Mouse (Mus musculus) embryonic facial prominence, embryonic 11.5 days (tissue): ENCODE results near the gene Tfrc. TPM values are rescaled to one million over a fixed set of nuclear protein-coding genes. Genes with fewer than 3 reads are reported as not detected.

Source experiments
- ATAC-seq: fragments of 200-750 bp; cut with Nextera tagmentation; replicated peaks from 2 replicates; pipeline ENCODE4 v1.8.0; 2017; ENCODE audit warnings: low read depth; ENCODE audit not compliant: insufficient number of reproducible peaks, low FRiP score, low TSS enrichment
- DNase-seq: peaks from one replicate; pipeline ENCODE4 v3.0.0-alpha.2; 2015; ENCODE audit warnings: low spot score
- H3K27ac ChIP-seq: fragments of 300-500 bp; sonication (generic); replicated peaks from 2 replicates; pipeline ENCODE4 v1.5.1; 2014; ENCODE audit warnings: mild to moderate bottlenecking, low read depth, low read length, control low read depth
- H3K27me3 ChIP-seq: fragments of 300-500 bp; sonication (generic); 2 replicates; pipeline ENCODE4 v1.6.1; 2014; ENCODE audit warnings: mild to moderate bottlenecking, low read length, moderate library complexity, mixed read lengths; ENCODE audit not compliant: control insufficient read depth, insufficient read depth
- H3K36me3 ChIP-seq: fragments of 300-500 bp; sonication (generic); replicated peaks from 2 replicates; pipeline ENCODE4 v1.6.1; 2014; ENCODE audit warnings: low read depth, mild to moderate bottlenecking, low read length, moderate library complexity, mixed read lengths; ENCODE audit not compliant: control insufficient read depth, insufficient read depth
- H3K4me1 ChIP-seq: fragments of 300-500 bp; sonication (generic); 2 replicates; pipeline ENCODE4 v1.6.1; 2014; ENCODE audit warnings: low read length, mixed read lengths; ENCODE audit not compliant: control insufficient read depth, insufficient read depth
- H3K4me2 ChIP-seq: fragments of 300-500 bp; sonication (generic); 2 replicates; pipeline ENCODE4 v1.6.1; 2014; ENCODE audit warnings: low read depth, mild to moderate bottlenecking, control low read depth, low read length, moderate library complexity
- H3K4me3 ChIP-seq: fragments of 300-500 bp; sonication (generic); 2 replicates; pipeline ENCODE4 v1.5.1; 2014; ENCODE audit warnings: low read depth, low read length, control low read depth
- H3K9ac ChIP-seq: fragments of 300-500 bp; sonication (generic); replicated peaks from 2 replicates; pipeline ENCODE4 v1.6.1; 2014; ENCODE audit warnings: mild to moderate bottlenecking, control low read depth, low read length
- H3K9me3 ChIP-seq: fragments of 300-500 bp; sonication (generic); replicated peaks from 2 replicates; pipeline ENCODE4 v1.6.1; 2016; ENCODE audit warnings: mild to moderate bottlenecking, low read length, inconsistent platforms, mixed read lengths; ENCODE audit not compliant: control insufficient read depth
- WGBS: fragments of 180-500 bp; shearing (Covaris S2); extraction: QIAGEN DNeasy Blood & Tissue Kit; methylation state at CpG from one replicate; pipeline ENCODE4 v1.1.7; 2014; 5-methylcytosine and 5-hydroxymethylcytosine counted together
- polyA plus RNA-seq: library from polyadenylated mRNA; unstranded; fragments of >200 nt; fragmentation: Nextera tagmentation; extraction: Ambion mirVana; gene quantifications from 2 replicates; pipeline ENCODE4 v1.2.1, GENCODE M21; 2014

The Tfrc gene
- polyA plus RNA-seq, 1 experiment from 2014 or later, result 63.2 TPM

DNA sequence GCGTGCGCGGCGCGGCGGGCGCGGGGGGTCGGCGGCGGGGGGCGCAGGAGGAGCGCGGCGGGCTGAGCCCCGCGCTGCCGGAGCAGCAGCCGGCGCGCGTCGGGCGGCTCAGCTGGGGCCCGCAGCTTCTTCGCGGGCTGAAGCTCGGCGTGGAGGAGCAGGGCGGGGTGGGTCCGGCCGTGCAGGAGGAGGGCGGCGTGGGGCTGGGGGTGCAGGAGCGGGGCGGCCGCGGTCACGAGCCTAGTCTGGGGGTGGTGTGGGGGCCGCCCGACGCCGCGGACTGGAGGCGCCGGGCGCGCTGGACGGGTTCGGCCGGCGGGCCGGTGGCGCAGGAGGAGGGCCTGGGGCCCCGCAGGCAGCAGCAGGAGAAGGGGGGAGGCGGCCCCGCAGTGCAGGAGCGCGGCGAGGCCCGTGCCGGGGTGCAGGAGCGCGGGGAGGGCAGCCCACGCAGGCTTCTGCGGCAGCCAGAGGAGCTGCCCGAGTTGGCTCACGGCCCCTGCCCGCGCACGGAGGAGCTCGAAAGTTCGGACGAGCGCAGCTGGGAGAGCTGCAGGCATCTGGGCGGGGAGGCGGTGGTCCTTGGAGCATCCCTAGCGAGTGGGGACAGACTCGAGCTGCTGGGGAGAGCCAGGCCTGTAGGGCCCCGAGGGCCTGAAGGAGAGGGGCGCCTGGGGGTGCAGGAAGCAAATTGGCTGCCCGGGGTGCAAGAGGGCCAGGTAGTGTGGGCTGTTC, 35.5 kb downstream of the Tfrc start:
- Histone ChIP-seq H3K4me2 (peak overlapping the region; percentile 87), H3K36me3 (no peaks in the 10 kb centered on the region), H3K4me3 (peak overlapping the region; percentile 89), H3K4me1 (peaks cover 10% of the 10 kb centered on the region), H3K9ac (peak overlapping the region; percentile 92), H3K9me3 (no peaks in the 10 kb centered on the region), H3K27me3 (no peaks in the 10 kb centered on the region), H3K27ac (peak overlapping the region; percentile 89)
- peak; percentile 60 for DNase-seq
- ATAC-seq, result peak; percentile 77
- WGBS, result under 1% methylated on average over 49 of the region's 82 CpGs

DNA sequence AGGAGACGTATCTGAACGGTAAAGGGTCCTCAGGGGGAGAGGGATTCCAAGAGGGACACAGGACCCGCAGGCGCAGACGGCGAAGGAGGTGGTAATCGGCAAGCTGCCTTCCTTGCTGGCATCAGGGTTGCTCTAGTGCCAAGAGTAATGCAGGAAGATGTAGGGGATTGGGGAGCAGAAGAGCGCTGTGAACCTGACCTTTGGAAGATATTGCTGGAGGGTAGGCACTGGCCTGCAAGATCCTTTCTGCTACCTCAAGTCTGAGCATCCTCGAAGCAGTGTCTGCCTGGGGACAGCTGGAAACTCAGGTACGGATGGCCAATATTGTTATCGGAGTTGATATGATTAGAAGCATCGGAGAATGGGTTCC, 36.1 kb downstream of the Tfrc start:
- 12% methylated on average over 12 of the region's 12 CpGs for WGBS
- no peak overlapping the region; the same call in 1 of the 2 replicates for H3K27ac ChIP-seq
- DNase-seq, result peak; percentile 33
- peak overlapping the region; percentile 92 for H3K9ac ChIP-seq
- H3K36me3 ChIP-seq, result no peaks in the 10 kb centered on the region
- no peaks in the 10 kb centered on the region for H3K9me3 ChIP-seq
- no peak for ATAC-seq
- peak overlapping the region; percentile 87 for H3K4me2 ChIP-seq
- H3K27me3 ChIP-seq, result no peaks in the 10 kb centered on the region
- peaks cover 10% of the 10 kb centered on the region for H3K4me1 ChIP-seq
- H3K4me3 ChIP-seq, result peak overlapping the region; percentile 89

DNA sequence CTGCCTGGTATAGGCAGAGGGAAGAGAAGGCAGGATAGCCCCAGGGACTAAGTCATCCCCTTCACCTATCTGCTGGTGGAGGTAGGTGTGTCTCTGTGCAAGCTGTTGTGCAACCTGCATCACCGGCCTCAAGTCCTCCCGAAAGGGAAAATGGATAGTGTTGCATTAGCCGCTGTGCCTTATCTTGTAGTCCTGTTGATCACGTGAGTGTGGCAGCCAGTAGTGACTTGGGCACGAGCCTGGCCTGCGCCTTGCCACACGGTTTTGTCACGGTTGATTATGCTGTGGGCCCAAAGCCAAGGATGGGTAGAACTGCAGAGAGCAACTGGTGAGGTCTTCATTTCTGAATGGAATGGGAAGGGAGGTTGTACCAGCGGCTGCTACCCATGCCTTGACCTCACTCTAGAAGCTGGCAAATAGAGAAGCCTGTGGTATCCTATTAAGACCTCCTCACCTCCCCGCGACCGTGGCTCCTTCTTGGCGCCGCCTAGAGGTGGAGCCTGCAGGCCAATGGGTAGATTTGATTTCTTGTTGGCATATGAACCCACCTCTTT, 36.7 kb downstream of the Tfrc start:
- H3K4me3 ChIP-seq, result peak overlapping the region; percentile 89
- 26% methylated on average over 14 of the region's 14 CpGs for WGBS
- ATAC-seq (0 out of 2 replicates have a peak, but pooled peaks have one; percentile 25), DNase-seq (no peak)
- H3K9me3 ChIP-seq, result no peaks in the 10 kb centered on the region
- peak overlapping the region; percentile 87 for H3K4me2 ChIP-seq
- H3K4me1 ChIP-seq, result peaks cover 10% of the 10 kb centered on the region
- H3K36me3 ChIP-seq, result no peaks in the 10 kb centered on the region
- no peak overlapping the region for H3K27ac ChIP-seq
- H3K27me3 ChIP-seq, result no peaks in the 10 kb centered on the region
- H3K9ac ChIP-seq, result no peak overlapping the region; the same call in 1 of the 2 replicates

DNA sequence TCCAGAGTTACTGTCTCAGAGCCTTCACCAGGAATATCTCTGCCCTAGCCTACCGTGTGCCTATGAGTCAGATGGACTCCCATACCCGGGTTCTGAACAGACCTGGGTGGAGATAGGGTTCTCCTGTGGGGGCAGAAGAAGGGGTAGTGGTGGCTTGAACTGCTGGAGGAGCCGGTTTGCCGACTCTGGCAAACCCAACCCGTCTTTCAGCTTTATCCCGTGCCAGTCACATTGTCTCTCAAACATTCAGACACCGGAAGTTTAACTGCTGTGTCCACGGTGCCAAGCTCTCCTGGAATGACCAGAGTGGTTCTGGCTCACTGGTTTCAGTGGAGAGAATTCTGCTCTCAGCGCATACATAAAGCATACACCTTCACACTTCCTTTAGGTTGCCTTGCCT, 37.3 kb downstream of the Tfrc start:
- H3K27ac ChIP-seq, result no peak overlapping the region
- DNase-seq (no peak), ATAC-seq (no peak)
- H3K4me1 ChIP-seq, result peaks cover 10% of the 10 kb centered on the region
- 89% methylated on average over 9 of the region's 9 CpGs for whole genome bisulfite sequencing
- H3K36me3 ChIP-seq, result no peaks in the 10 kb centered on the region
- peak overlapping the region; percentile 22; the same call in 1 of the 2 replicates for H3K9ac ChIP-seq
- H3K27me3 ChIP-seq, result no peaks in the 10 kb centered on the region
- H3K9me3 ChIP-seq, result no peaks in the 10 kb centered on the region
- no peak overlapping the region; the same call in 1 of the 2 replicates for H3K4me3 ChIP-seq
- peak overlapping the region; percentile 87 for H3K4me2 ChIP-seq

DNA sequence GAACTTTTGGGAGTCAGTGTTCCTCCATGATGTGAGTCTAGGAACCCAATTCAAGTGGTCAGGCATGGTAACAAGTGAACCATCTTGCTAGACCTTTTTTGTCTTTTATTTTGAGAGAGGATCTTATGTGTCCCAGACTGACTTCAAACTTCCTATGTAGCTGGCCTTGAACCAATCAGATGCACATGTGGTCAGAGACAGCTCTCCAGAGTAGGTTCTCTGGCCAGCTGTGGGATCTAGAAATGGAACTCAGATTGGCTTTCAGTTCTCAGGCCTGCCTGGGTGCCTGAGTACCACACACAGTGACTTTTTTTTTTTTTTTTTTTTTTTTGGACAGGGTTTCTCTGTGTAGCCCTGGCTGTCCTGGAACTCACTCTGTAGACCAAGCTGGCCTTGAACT, 39.0 kb downstream of the Tfrc start:
- DNase-seq, result no peak
- Histone ChIP-seq H3K9me3 (no peaks in the 10 kb centered on the region), H3K4me3 (no peak overlapping the region), H3K36me3 (no peaks in the 10 kb centered on the region), H3K4me2 (no peak overlapping the region), H3K4me1 (peaks cover 10% of the 10 kb centered on the region), H3K9ac (no peak overlapping the region), H3K27me3 (no peaks in the 10 kb centered on the region), H3K27ac (no peak overlapping the region)
- no peak for ATAC-seq

DNA sequence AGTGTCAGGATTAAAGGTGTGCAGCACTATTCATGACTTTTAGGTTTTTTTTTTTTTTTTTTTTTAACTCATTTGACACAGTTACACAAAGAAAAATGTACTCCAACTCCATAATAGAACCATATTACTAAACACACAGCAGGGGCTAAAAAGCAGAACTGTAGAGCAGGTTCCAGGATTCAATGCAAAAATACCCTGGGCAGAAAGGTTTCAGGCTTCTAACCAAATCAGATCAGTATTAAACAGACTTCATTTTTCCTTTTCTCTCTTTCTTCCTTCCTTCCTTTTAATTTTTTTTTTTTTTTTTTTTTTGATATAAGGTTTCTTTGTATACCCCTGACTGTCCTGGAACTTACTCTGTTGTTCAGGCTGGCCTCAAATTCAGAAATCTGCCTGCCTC, 41.7 kb downstream of the Tfrc start:
- Histone ChIP-seq H3K27me3 (no peaks in the 10 kb centered on the region), H3K9me3 (no peaks in the 10 kb centered on the region), H3K36me3 (no peaks in the 10 kb centered on the region), H3K4me3 (no peak overlapping the region), H3K27ac (no peak overlapping the region), H3K9ac (no peak overlapping the region), H3K4me1 (peaks cover 5% of the 10 kb centered on the region), H3K4me2 (no peak overlapping the region)
- DNase-seq (no peak), ATAC-seq (no peak)

DNA sequence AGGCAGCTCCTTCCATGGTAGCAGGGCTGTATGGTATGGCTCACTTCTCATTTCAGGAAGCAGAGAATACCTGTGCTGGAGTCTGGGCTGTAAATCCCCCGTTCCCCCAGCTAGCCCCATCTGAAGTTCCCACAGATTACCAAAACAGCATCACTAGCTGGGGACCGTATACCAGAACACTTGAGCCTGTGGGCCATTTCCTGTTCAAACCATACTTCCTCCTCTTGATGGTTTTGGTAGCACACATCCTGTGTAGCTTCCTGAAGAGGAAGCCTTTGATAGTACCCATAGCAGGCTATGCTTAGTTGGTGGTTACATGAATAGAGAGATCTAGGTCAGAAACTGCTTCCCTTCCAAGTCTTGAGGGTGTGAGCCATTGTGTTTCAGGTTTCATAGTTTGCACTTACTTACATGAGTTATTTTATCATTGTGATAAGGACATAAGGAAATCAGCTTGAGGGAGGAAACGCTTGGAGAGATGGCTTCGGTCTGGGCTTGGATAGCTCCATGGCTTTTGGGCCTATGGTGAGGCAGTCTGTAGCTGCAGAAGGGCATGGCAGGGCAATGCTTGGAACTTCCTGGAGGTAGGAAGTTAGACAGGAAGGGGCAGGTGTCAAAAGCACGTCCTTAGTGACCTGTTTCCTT, 42.4 kb downstream of the Tfrc start:
- DNase-seq (no peak), ATAC-seq (no peak)
- Histone ChIP-seq H3K4me2 (no peak overlapping the region), H3K4me3 (no peak overlapping the region), H3K4me1 (peaks cover under 1% of the 10 kb centered on the region; the same call in 1 of the 2 replicates), H3K27me3 (no peaks in the 10 kb centered on the region), H3K36me3 (no peaks in the 10 kb centered on the region), H3K9me3 (no peaks in the 10 kb centered on the region), H3K27ac (no peak overlapping the region), H3K9ac (no peak overlapping the region)
- WGBS, result 74% methylated on average over 5 of the region's 5 CpGs
